Mouse (Mus musculus): ENCODE data around the gene Gm20388. TPM values are rescaled to one million over a fixed set of nuclear protein-coding genes. Genes with fewer than 3 reads are reported as not detected.

Gm20388 gene
- polyA plus RNA-seq, 1 experiment from 2014 or later = not detected

- peaks cover 100% of the 10 kb centered on the region for H3K36me3 ChIP-seq (ENCODE audit: control insufficient read depth, insufficient read depth, low read length)
- no peak overlapping the region for H3K9ac ChIP-seq (ENCODE audit: low read length)
- no peak overlapping the region for H3K27ac ChIP-seq (replicated peaks in 1 of 2; ENCODE audit: control insufficient read depth in 1 of 2, insufficient read depth in 1 of 2, low read depth in 2 of 2, low read length in 2 of 2)
- H3K9me3 ChIP-seq (ENCODE audit: control insufficient read depth, low read length) = no peaks in the 10 kb centered on the region
- WGBS = 68% methylated on average over 9 of the region's 9 CpGs
- no peak overlapping the region for H3K4me2 ChIP-seq (ENCODE audit: low read length)
- H3K4me1 ChIP-seq (ENCODE audit: control insufficient read depth in 2 of 2, insufficient read depth in 2 of 2, low read length in 2 of 2) = no peaks in the 10 kb centered on the region
- no peak for ATAC-seq (ENCODE audit: insufficient number of reproducible peaks, insufficient read depth, low FRiP score, low read depth)
- H3K4me3 ChIP-seq (ENCODE audit: control insufficient read depth in 1 of 2, insufficient read depth in 1 of 2, low read depth in 1 of 2, low read length in 2 of 2) = no peak overlapping the region
- H3K27me3 ChIP-seq (ENCODE audit: control insufficient read depth, insufficient read depth, low read length) = no peaks in the 10 kb centered on the region
These were observed 3474.4 kb downstream of the Gm20388 start for GRCm38 (mm10) chr8:123384883-123385540.

GRCm38 (mm10) chr8:123387041-123387440 is 3476.4 kb downstream of the Gm20388 start:
- H3K27me3 ChIP-seq (ENCODE audit: control insufficient read depth, insufficient read depth, low read length) = no peaks in the 10 kb centered on the region
- ATAC-seq (ENCODE audit: insufficient number of reproducible peaks, insufficient read depth, low FRiP score, low read depth) = no peak
- H3K4me3 ChIP-seq (ENCODE audit: control insufficient read depth in 1 of 2, insufficient read depth in 1 of 2, low read depth in 1 of 2, low read length in 2 of 2) = no peak overlapping the region
- H3K4me1 ChIP-seq (ENCODE audit: control insufficient read depth in 2 of 2, insufficient read depth in 2 of 2, low read length in 2 of 2) = no peaks in the 10 kb centered on the region
- H3K4me2 ChIP-seq (ENCODE audit: low read length) = no peak overlapping the region
- H3K9me3 ChIP-seq (ENCODE audit: control insufficient read depth, low read length) = no peaks in the 10 kb centered on the region
- H3K9ac ChIP-seq (ENCODE audit: low read length) = no peak overlapping the region
- H3K27ac ChIP-seq (replicated peaks in 1 of 2; ENCODE audit: control insufficient read depth in 1 of 2, insufficient read depth in 1 of 2, low read depth in 2 of 2, low read length in 2 of 2) = no peak overlapping the region
- WGBS = 69% methylated on average over 3 of the region's 3 CpGs
- peaks cover 100% of the 10 kb centered on the region for H3K36me3 ChIP-seq (ENCODE audit: control insufficient read depth, insufficient read depth, low read length)

GRCm38 (mm10) chr8:123387801-123388200 is 3477.2 kb downstream of the Gm20388 start:
- no peaks in the 10 kb centered on the region for H3K4me1 ChIP-seq (ENCODE audit: control insufficient read depth in 2 of 2, insufficient read depth in 2 of 2, low read length in 2 of 2)
- H3K36me3 ChIP-seq (ENCODE audit: control insufficient read depth, insufficient read depth, low read length) = peaks cover 100% of the 10 kb centered on the region
- 72% methylated on average over 8 of the region's 8 CpGs for WGBS

GRCm38 (mm10) chr8:123389026-123389425 is 3478.4 kb downstream of the Gm20388 start:
- H3K36me3 ChIP-seq (ENCODE audit: control insufficient read depth, insufficient read depth, low read length) = peaks cover 100% of the 10 kb centered on the region
- H3K4me3 ChIP-seq (ENCODE audit: control insufficient read depth in 1 of 2, insufficient read depth in 1 of 2, low read depth in 1 of 2, low read length in 2 of 2) = no peak overlapping the region
- no peak overlapping the region for H3K4me2 ChIP-seq (ENCODE audit: low read length)
- no peak for ATAC-seq (ENCODE audit: insufficient number of reproducible peaks, insufficient read depth, low FRiP score, low read depth)
- no peaks in the 10 kb centered on the region for H3K27me3 ChIP-seq (ENCODE audit: control insufficient read depth, insufficient read depth, low read length)
- H3K27ac ChIP-seq (replicated peaks in 1 of 2; ENCODE audit: control insufficient read depth in 1 of 2, insufficient read depth in 1 of 2, low read depth in 2 of 2, low read length in 2 of 2) = no peak overlapping the region
- 93% methylated on average over 7 of the region's 7 CpGs for WGBS
- no peak overlapping the region for H3K9ac ChIP-seq (ENCODE audit: low read length)
- no peaks in the 10 kb centered on the region for H3K4me1 ChIP-seq (ENCODE audit: control insufficient read depth in 2 of 2, insufficient read depth in 2 of 2, low read length in 2 of 2)
- H3K9me3 ChIP-seq (ENCODE audit: control insufficient read depth, low read length) = no peaks in the 10 kb centered on the region

More at GRCm38 (mm10) chr8:123387801-123388200, 3477.2 kb downstream of the Gm20388 start:
- H3K27me3 ChIP-seq (ENCODE audit: control insufficient read depth, insufficient read depth, low read length) = no peaks in the 10 kb centered on the region
- H3K4me3 ChIP-seq (ENCODE audit: control insufficient read depth in 1 of 2, insufficient read depth in 1 of 2, low read depth in 1 of 2, low read length in 2 of 2) = no peak overlapping the region
- H3K9me3 ChIP-seq (ENCODE audit: control insufficient read depth, low read length) = no peaks in the 10 kb centered on the region
- no peak for ATAC-seq (ENCODE audit: insufficient number of reproducible peaks, insufficient read depth, low FRiP score, low read depth)
- no peak overlapping the region for H3K27ac ChIP-seq (replicated peaks in 1 of 2; ENCODE audit: control insufficient read depth in 1 of 2, insufficient read depth in 1 of 2, low read depth in 2 of 2, low read length in 2 of 2)
- no peak overlapping the region for H3K9ac ChIP-seq (ENCODE audit: low read length)
- H3K4me2 ChIP-seq (ENCODE audit: low read length) = no peak overlapping the region

GRCm38 (mm10) chr8:123398308-123398707 is 3487.7 kb downstream of the Gm20388 start:
- Histone ChIP-seq H3K4me2 (ENCODE audit: low read length) (no peak overlapping the region), H3K4me3 (ENCODE audit: control insufficient read depth in 1 of 2, insufficient read depth in 1 of 2, low read depth in 1 of 2, low read length in 2 of 2) (no peak overlapping the region), H3K4me1 (ENCODE audit: control insufficient read depth in 2 of 2, insufficient read depth in 2 of 2, low read length in 2 of 2) (no peaks in the 10 kb centered on the region; a peak in 1 of 4 replicates), H3K9ac (ENCODE audit: low read length) (no peak overlapping the region), H3K9me3 (ENCODE audit: control insufficient read depth, low read length) (no peaks in the 10 kb centered on the region), H3K27me3 (ENCODE audit: control insufficient read depth, insufficient read depth, low read length) (no peaks in the 10 kb centered on the region), H3K36me3 (ENCODE audit: control insufficient read depth, insufficient read depth, low read length) (peaks cover 100% of the 10 kb centered on the region), H3K27ac (replicated peaks in 1 of 2; ENCODE audit: control insufficient read depth in 1 of 2, insufficient read depth in 1 of 2, low read depth in 2 of 2, low read length in 2 of 2) (no peak overlapping the region)
- no peak for ATAC-seq (ENCODE audit: insufficient number of reproducible peaks, insufficient read depth, low FRiP score, low read depth)
- 94% methylated on average over 13 of the region's 13 CpGs for WGBS

- Histone ChIP-seq H3K27ac (replicated peaks in 1 of 2; ENCODE audit: control insufficient read depth in 1 of 2, insufficient read depth in 1 of 2, low read depth in 2 of 2, low read length in 2 of 2) (no peak overlapping the region), H3K9me3 (ENCODE audit: control insufficient read depth, low read length) (no peaks in the 10 kb centered on the region), H3K9ac (ENCODE audit: low read length) (no peak overlapping the region), H3K4me2 (ENCODE audit: low read length) (no peak overlapping the region), H3K36me3 (ENCODE audit: control insufficient read depth, insufficient read depth, low read length) (peaks cover 65% of the 10 kb centered on the region), H3K4me1 (ENCODE audit: control insufficient read depth in 2 of 2, insufficient read depth in 2 of 2, low read length in 2 of 2) (peaks cover 0 to 3% of the 10 kb centered on the region in 2 experiments; a peak in 2 of 4 replicates), H3K4me3 (ENCODE audit: control insufficient read depth in 1 of 2, insufficient read depth in 1 of 2, low read depth in 1 of 2, low read length in 2 of 2) (no peak overlapping the region), H3K27me3 (ENCODE audit: control insufficient read depth, insufficient read depth, low read length) (no peaks in the 10 kb centered on the region)
- no peak for ATAC-seq (ENCODE audit: insufficient number of reproducible peaks, insufficient read depth, low FRiP score, low read depth)
- 89% methylated on average over 9 of the region's 9 CpGs for WGBS
These were observed 3491.3 kb downstream of the Gm20388 start for GRCm38 (mm10) chr8:123401936-123402335.

- peaks cover 5% of the 10 kb centered on the region for H3K27me3 ChIP-seq (ENCODE audit: control insufficient read depth, insufficient read depth, low read length)
- H3K36me3 ChIP-seq (ENCODE audit: control insufficient read depth, insufficient read depth, low read length) = peaks cover 56% of the 10 kb centered on the region
- H3K9me3 ChIP-seq (ENCODE audit: control insufficient read depth, low read length) = no peaks in the 10 kb centered on the region
- no peak overlapping the region for H3K9ac ChIP-seq (ENCODE audit: low read length)
- no peak overlapping the region for H3K4me2 ChIP-seq (ENCODE audit: low read length)
- ATAC-seq (ENCODE audit: insufficient number of reproducible peaks, insufficient read depth, low FRiP score, low read depth) = no peak
- no peak overlapping the region for H3K4me3 ChIP-seq (ENCODE audit: control insufficient read depth in 1 of 2, insufficient read depth in 1 of 2, low read depth in 1 of 2, low read length in 2 of 2)
- no peak overlapping the region for H3K27ac ChIP-seq (replicated peaks in 1 of 2; ENCODE audit: control insufficient read depth in 1 of 2, insufficient read depth in 1 of 2, low read depth in 2 of 2, low read length in 2 of 2)
- H3K4me1 ChIP-seq (ENCODE audit: control insufficient read depth in 2 of 2, insufficient read depth in 2 of 2, low read length in 2 of 2) = peaks cover 0 to 3% of the 10 kb centered on the region in 2 experiments; a peak in 2 of 4 replicates
- WGBS = 78% methylated on average over 9 of the region's 9 CpGs
These were observed 3492.2 kb downstream of the Gm20388 start for GRCm38 (mm10) chr8:123402730-123403326.

Data from heart, embryonic 14.5 days (tissue).